Mouse (Mus musculus) heart, adult 8-10 months (tissue): Measurements from ENCODE around the gene Olfr656. TPM values are rescaled to one million over a fixed set of nuclear protein-coding genes. Genes with fewer than 3 reads are reported as not detected.

Experiments used
- DNase-seq: peaks from one replicate; pipeline ENCODE4 v3.0.0; 2022; ENCODE audit warnings: low spot score
- total RNA-seq, 4 experiments: library from RNA; stranded (reverse); gene quantifications; 2 replicates each; pipeline ENCODE4 v1.2.4; 2022

Gene Olfr656
- total RNA-seq: not detected

GRCm38 (mm10) chr7:104613655-104614054, at the start of gene Olfr656:
Gene Olfr656, plus strand, starts transcription at chr7:104613955.
- DNase-seq: no peak

GRCm38 (mm10) chr7:104577014-104577413, 36.7 kb upstream of the Olfr656 start, which contains the start of gene Olfr653:
Gene Olfr653, plus strand, starts transcription at chr7:104577314.
- no peak for DNase-seq

- no peak for DNase-seq
These were observed 32.9 kb upstream of the Olfr656 start for GRCm38 (mm10) chr7:104580846-104581245.

- no peak for DNase-seq
These were observed 32.3 kb upstream of the Olfr656 start for GRCm38 (mm10) chr7:104581429-104581828.

GRCm38 (mm10) chr7:104586725-104587124, 27.0 kb upstream of the Olfr656 start, which contains the start of gene Olfr654:
Gene Olfr654, plus strand, starts transcription at chr7:104587025.
- no peak for DNase-seq

GRCm38 (mm10) chr7:104588274-104588673, 25.5 kb upstream of the Olfr656 start:
- no peak for DNase-seq

- DNase-seq: no peak
These were observed 12.1 kb upstream of the Olfr656 start, which contains the start of gene Olfr655 for GRCm38 (mm10) chr7:104601679-104602078. Gene Olfr655, minus strand, starts transcription at chr7:104601779.

GRCm38 (mm10) chr7:104603173-104603572, 10.6 kb upstream of the Olfr656 start:
- DNase-seq: peak; percentile 4

GRCm38 (mm10) chr7:104604727-104605126, 9.0 kb upstream of the Olfr656 start:
- DNase-seq: no peak

GRCm38 (mm10) chr7:104624494-104624893, 10.7 kb downstream of the Olfr656 start, which contains the start of gene Olfr657:
Gene Olfr657, plus strand, starts transcription at chr7:104624794.
- no peak for DNase-seq

- peak; percentile 5 for DNase-seq
These were observed 33.2 kb downstream of the Olfr656 start, which contains the start of gene Olfr658 for GRCm38 (mm10) chr7:104646841-104647482. Gene Olfr658, minus strand, starts transcription at chr7:104647305.

GRCm38 (mm10) chr7:104666453-104666852, 52.7 kb downstream of the Olfr656 start, which contains the start of gene Olfr659:
Gene Olfr659, plus strand, starts transcription at chr7:104666753.
- DNase-seq: no peak

Other genes starting within 250 kb of the Olfr656 start
- under 1 TPM in 1 of 4 experiments, not detected in 3; 0.23 TPM for gene Trim30b, start 244.1 kb upstream of the Olfr656 start, total RNA-seq
- gene Trim30c, start 213.1 kb upstream of the Olfr656 start, total RNA-seq: under 1 TPM in 1 of 4 experiments, not detected in 3; 0.34 TPM
- gene Trim30a, start 148.8 kb upstream of the Olfr656 start, total RNA-seq: 1 to 10 TPM; 3.4 to 4.2 (median 3.5) TPM
- gene Trim30d, start 106.1 kb upstream of the Olfr656 start, total RNA-seq: 1 to 10 TPM in 1 of 4 experiments, under 1 TPM in 3; 0.65 to 1.1 (median 0.75) TPM
- not detected for gene Olfr651, start 63.8 kb upstream of the Olfr656 start, total RNA-seq
- not detected for gene Olfr652, start 53.1 kb upstream of the Olfr656 start, total RNA-seq
- not detected for gene Olfr653, start 36.6 kb upstream of the Olfr656 start, total RNA-seq
- not detected for gene Olfr654, start 26.9 kb upstream of the Olfr656 start, total RNA-seq
- not detected for gene Olfr655, start 12.2 kb upstream of the Olfr656 start, total RNA-seq
- gene Olfr657, start 10.8 kb downstream of the Olfr656 start, total RNA-seq: not detected
- not detected for gene Olfr658, start 33.4 kb downstream of the Olfr656 start, total RNA-seq
- gene Olfr659, start 52.8 kb downstream of the Olfr656 start, total RNA-seq: not detected
- not detected for gene Olfr661, start 72.5 kb downstream of the Olfr656 start, total RNA-seq
- gene Usp17le, start 163.5 kb downstream of the Olfr656 start, total RNA-seq: not detected
- not detected for gene Usp17lb, start 228.6 kb downstream of the Olfr656 start, total RNA-seq
- gene Usp17la, start 243.1 kb downstream of the Olfr656 start, total RNA-seq: not detected